Mouse (Mus musculus) embryonic facial prominence, embryonic 12.5 days (tissue): ENCODE measurements around the gene P2rx7. TPM values are rescaled to one million over a fixed set of nuclear protein-coding genes. Genes with fewer than 3 reads are reported as not detected.
A peak's percentile ranks its signal among the peaks of the same experiment; 100 is the strongest.

Experiments used
- ATAC-seq: fragments of 200-750 bp; cut with Nextera tagmentation; 2 replicates; pipeline ENCODE4 v1.8.0; 2017; ENCODE audit not compliant: insufficient number of reproducible peaks, insufficient read depth, low FRiP score, low TSS enrichment
- H3K27ac ChIP-seq: fragments of 300-500 bp; sonication (generic); 2 replicates; pipeline ENCODE4 v1.5.1; 2016; ENCODE audit warnings: mild to moderate bottlenecking
- H3K27me3 ChIP-seq: fragments of 300-500 bp; sonication (generic); 2 replicates; pipeline ENCODE4 v1.6.1; 2016; ENCODE audit warnings: mild to moderate bottlenecking, moderate library complexity
- H3K36me3 ChIP-seq: fragments of 300-500 bp; sonication (generic); 2 replicates; pipeline ENCODE4 v1.6.1; 2016; ENCODE audit warnings: mild to moderate bottlenecking
- H3K4me1 ChIP-seq: fragments of 300-500 bp; sonication (generic); 2 replicates; pipeline ENCODE4 v1.6.1; 2016
- H3K4me2 ChIP-seq: fragments of 300-500 bp; sonication (generic); replicated peaks from 2 replicates; pipeline ENCODE4 v1.6.1; 2016; ENCODE audit warnings: mild to moderate bottlenecking, moderate library complexity
- H3K4me3 ChIP-seq: fragments of 300-500 bp; sonication (generic); 2 replicates; pipeline ENCODE4 v1.5.1; 2016; ENCODE audit warnings: mild to moderate bottlenecking
- H3K9ac ChIP-seq: fragments of 300-500 bp; sonication (generic); 2 replicates; pipeline ENCODE4 v1.6.1; 2016; ENCODE audit warnings: mild to moderate bottlenecking, moderate library complexity
- H3K9me3 ChIP-seq: fragments of 300-500 bp; sonication (generic); 2 replicates; pipeline ENCODE4 v1.6.1; 2016; ENCODE audit warnings: mild to moderate bottlenecking, moderate library complexity
- WGBS: fragments of 180-500 bp; shearing (Covaris S2); methylation state at CpG from one replicate; pipeline ENCODE4 v1.1.7; 2016; 5-methylcytosine and 5-hydroxymethylcytosine counted together
- polyA plus RNA-seq: library from polyadenylated mRNA; unstranded; fragments of >200 nt; fragmentation: Nextera tagmentation; extraction: Ambion mirVana; gene quantifications from 2 replicates; pipeline ENCODE4 v1.2.1, GENCODE M21; 2016

Gene P2rx7
- polyA plus RNA-seq, 1 experiment from 2014 or later, result 0.96 TPM

- Histone ChIP-seq H3K4me2 (no peak overlapping the region), H3K36me3 (no peaks in the 10 kb centered on the region), H3K4me3 (no peak overlapping the region), H3K27ac (no peak overlapping the region), H3K4me1 (no peaks in the 10 kb centered on the region), H3K27me3 (no peaks in the 10 kb centered on the region), H3K9me3 (no peaks in the 10 kb centered on the region), H3K9ac (no peak overlapping the region)
- WGBS, result 82% methylated on average over 8 of the region's 8 CpGs
- no peak for ATAC-seq
These were observed 51.8 kb downstream of the P2rx7 start for GRCm38 (mm10) chr5:122695516-122695915.

GRCm38 (mm10) chr5:122698041-122698700, 54.5 kb downstream of the P2rx7 start:
- Histone ChIP-seq H3K4me1 (no peaks in the 10 kb centered on the region), H3K27me3 (no peaks in the 10 kb centered on the region), H3K36me3 (no peaks in the 10 kb centered on the region), H3K27ac (no peak overlapping the region), H3K9ac (no peak overlapping the region), H3K4me2 (no peak overlapping the region), H3K9me3 (no peaks in the 10 kb centered on the region), H3K4me3 (no peak overlapping the region)
- WGBS, result 90% methylated on average over 10 of the region's 10 CpGs
- ATAC-seq, result no peak

GRCm38 (mm10) chr5:122698701-122699060, 55.0 kb downstream of the P2rx7 start:
- 73% methylated on average over 9 of the region's 9 CpGs for WGBS
- Histone ChIP-seq H3K4me3 (no peak overlapping the region), H3K27me3 (no peaks in the 10 kb centered on the region), H3K9me3 (no peaks in the 10 kb centered on the region), H3K4me2 (no peak overlapping the region), H3K36me3 (no peaks in the 10 kb centered on the region), H3K27ac (no peak overlapping the region), H3K9ac (no peak overlapping the region), H3K4me1 (no peaks in the 10 kb centered on the region)
- no peak for ATAC-seq

- Histone ChIP-seq H3K4me2 (no peak overlapping the region), H3K9ac (no peak overlapping the region), H3K36me3 (no peaks in the 10 kb centered on the region), H3K27me3 (no peaks in the 10 kb centered on the region), H3K4me1 (no peaks in the 10 kb centered on the region), H3K27ac (no peak overlapping the region), H3K9me3 (no peaks in the 10 kb centered on the region), H3K4me3 (no peak overlapping the region)
- 80% methylated on average over 12 of the region's 12 CpGs for WGBS
- no peak for ATAC-seq
These were observed 56.6 kb downstream of the P2rx7 start for GRCm38 (mm10) chr5:122700109-122700836.

- no peak for ATAC-seq
- H3K9me3 ChIP-seq, result no peaks in the 10 kb centered on the region
- H3K4me1 ChIP-seq, result no peaks in the 10 kb centered on the region
- H3K36me3 ChIP-seq, result no peaks in the 10 kb centered on the region
- H3K4me2 ChIP-seq, result no peak overlapping the region
- H3K27me3 ChIP-seq, result no peaks in the 10 kb centered on the region
- H3K9ac ChIP-seq, result no peak overlapping the region
- WGBS, result 48% methylated on average over 5 of the region's 5 CpGs
- no peak overlapping the region for H3K4me3 ChIP-seq
- H3K27ac ChIP-seq, result no peak overlapping the region
These were observed 57.1 kb downstream of the P2rx7 start for GRCm38 (mm10) chr5:122700837-122701212.

GRCm38 (mm10) chr5:122702156-122702555, 58.4 kb downstream of the P2rx7 start:
- Histone ChIP-seq H3K9ac (no peak overlapping the region), H3K9me3 (no peaks in the 10 kb centered on the region), H3K4me3 (no peak overlapping the region), H3K4me2 (no peak overlapping the region), H3K27ac (no peak overlapping the region), H3K27me3 (no peaks in the 10 kb centered on the region), H3K4me1 (peaks cover 5% of the 10 kb centered on the region), H3K36me3 (no peaks in the 10 kb centered on the region)
- WGBS, result 78% methylated on average over 6 of the region's 6 CpGs
- ATAC-seq, result no peak

GRCm38 (mm10) chr5:122703574-122703973, 59.9 kb downstream of the P2rx7 start:
- WGBS, result 85% methylated on average over 2 of the region's 2 CpGs

GRCm38 (mm10) chr5:122704571-122704970, 60.9 kb downstream of the P2rx7 start:
- ATAC-seq, result no peak
- 90% methylated on average over 4 of the region's 4 CpGs for WGBS
- H3K9me3 ChIP-seq, result no peaks in the 10 kb centered on the region

More at GRCm38 (mm10) chr5:122703574-122703973, 59.9 kb downstream of the P2rx7 start:
- H3K4me1 ChIP-seq, result peaks cover 5% of the 10 kb centered on the region
- no peak overlapping the region for H3K4me2 ChIP-seq
- H3K27ac ChIP-seq, result no peak overlapping the region
- no peak for ATAC-seq
- H3K9ac ChIP-seq, result no peak overlapping the region
- H3K9me3 ChIP-seq, result no peaks in the 10 kb centered on the region
- no peaks in the 10 kb centered on the region for H3K27me3 ChIP-seq
- no peak overlapping the region for H3K4me3 ChIP-seq
- H3K36me3 ChIP-seq, result no peaks in the 10 kb centered on the region

GRCm38 (mm10) chr5:122705174-122705573, 61.5 kb downstream of the P2rx7 start:
- Histone ChIP-seq H3K4me2 (no peak overlapping the region), H3K9me3 (no peaks in the 10 kb centered on the region), H3K4me3 (no peak overlapping the region), H3K4me1 (peaks cover 5% of the 10 kb centered on the region), H3K36me3 (no peaks in the 10 kb centered on the region), H3K9ac (no peak overlapping the region), H3K27me3 (no peaks in the 10 kb centered on the region), H3K27ac (no peak overlapping the region)
- no peak for ATAC-seq
- 82% methylated on average over 3 of the region's 3 CpGs for WGBS

More at GRCm38 (mm10) chr5:122704571-122704970, 60.9 kb downstream of the P2rx7 start:
- peaks cover 5% of the 10 kb centered on the region for H3K4me1 ChIP-seq
- H3K27me3 ChIP-seq, result no peaks in the 10 kb centered on the region
- H3K9ac ChIP-seq, result no peak overlapping the region
- H3K27ac ChIP-seq, result no peak overlapping the region
- no peaks in the 10 kb centered on the region for H3K36me3 ChIP-seq
- H3K4me2 ChIP-seq, result no peak overlapping the region
- no peak overlapping the region for H3K4me3 ChIP-seq

GRCm38 (mm10) chr5:122706917-122707275, 63.2 kb downstream of the P2rx7 start:
- Histone ChIP-seq H3K4me2 (peak overlapping the region; percentile 70), H3K27ac (no peak overlapping the region), H3K36me3 (no peaks in the 10 kb centered on the region), H3K4me1 (peaks cover 5% of the 10 kb centered on the region), H3K9me3 (no peaks in the 10 kb centered on the region), H3K9ac (peak overlapping the region; percentile 63), H3K4me3 (peak overlapping the region; percentile 63), H3K27me3 (no peaks in the 10 kb centered on the region)
- 0 out of 2 replicates have a peak, but pooled peaks have one; percentile 6 for ATAC-seq
- 35% methylated on average over 5 of the region's 5 CpGs for WGBS

GRCm38 (mm10) chr5:122707276-122708181, 63.8 kb downstream of the P2rx7 start, which contains the start of gene P2rx4:
TSS of gene P2rx4 (plus strand) at chr5:122707544.
- peak; percentile 84 for ATAC-seq
- no peaks in the 10 kb centered on the region for H3K9me3 ChIP-seq
- H3K4me1 ChIP-seq, result peaks cover 5% of the 10 kb centered on the region
- no peaks in the 10 kb centered on the region for H3K27me3 ChIP-seq
- peak within 1 kb of the TSS; percentile 41; the same call in 1 of the 2 replicates for H3K27ac ChIP-seq
- peak within 1 kb of the TSS; percentile 63 for H3K4me3 ChIP-seq
- H3K36me3 ChIP-seq, result no peaks in the 10 kb centered on the region
- WGBS, result 1% methylated on average over 66 of the region's 66 CpGs
- H3K4me2 ChIP-seq, result peak within 1 kb of the TSS; percentile 70
- peak within 1 kb of the TSS; percentile 63 for H3K9ac ChIP-seq
